In the genomic region with DNA sequence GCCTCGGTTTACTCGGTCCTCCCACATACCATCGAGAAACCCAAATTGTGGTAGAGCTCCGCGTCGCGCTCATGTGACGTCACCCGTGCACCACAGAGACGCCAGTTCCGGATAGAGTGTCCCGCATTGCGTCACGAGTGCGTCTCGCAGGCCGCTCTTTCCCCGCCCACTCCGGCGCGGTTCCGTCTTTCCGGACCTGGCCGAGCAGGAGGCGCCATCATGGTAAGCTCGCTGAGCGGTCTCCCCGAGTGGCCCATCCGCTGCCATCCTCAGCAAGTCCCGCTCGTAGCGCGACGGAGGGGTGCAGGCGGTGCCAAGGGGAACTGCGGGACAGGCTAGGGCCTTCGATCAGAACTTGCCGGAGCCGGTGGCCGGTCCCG, we compare ENCODE assay signal across 8 mouse cellular contexts. TPM values are rescaled to one million over a fixed set of nuclear protein-coding genes. Genes with fewer than 3 reads are reported as not detected.
DNase-seq lines count a peak whose midpoint lies in the region; ATAC-seq and TF ChIP-seq lines count a peak whose summit lies in the region.

TSS of gene Sphk2 (minus strand) at position 85 of the 380 bp plus-strand sequence.

- peak within 1 kb of the TSS; percentile 99 for H3K9ac ChIP-seq in embryonic facial prominence, embryonic 14.5 days (ENCODE audit: low read depth, low read length)
- peak within 1 kb of the TSS; percentile 96 for H3K9ac ChIP-seq in limb, embryonic 14.5 days (ENCODE audit: low read depth, low read length, severe bottlenecking)
- peak within 1 kb of the TSS; percentile 89 for H3K9ac ChIP-seq in midbrain, postnatal 0 days (replicated peaks; ENCODE audit: low read length, poor library complexity, severe bottlenecking)

- peaks cover 46% of the 10 kb centered on the region for H3K36me3 ChIP-seq in embryonic facial prominence, embryonic 14.5 days (ENCODE audit: control insufficient read depth, insufficient read depth, low read length)
- H3K36me3 ChIP-seq in limb, embryonic 14.5 days (ENCODE audit: control insufficient read depth, insufficient read depth, low read length): peaks cover 49% of the 10 kb centered on the region
- peaks cover 26% of the 10 kb centered on the region for H3K36me3 ChIP-seq in midbrain, postnatal 0 days (ENCODE audit: insufficient read depth, low read length)

- peak; percentile 94 for DNase-seq in 3T3-L1 (ENCODE audit: low read depth, low spot score)
- peak; percentile 93 to 96 for DNase-seq in adrenal gland, postnatal 4 days (ENCODE audit: low spot score in 2 of 2)
- DNase-seq in embryonic facial prominence, embryonic 14.5 days (ENCODE audit: low spot score): peak; percentile 99
- peak; percentile 98 for DNase-seq in heart, adult 8-10 months (ENCODE audit: low spot score)
- DNase-seq in kidney, adult 9 months: peak; percentile 99
- DNase-seq in limb, embryonic 14.5 days (ENCODE audit: low spot score): peak; percentile 98
- DNase-seq in midbrain, postnatal 0 days (ENCODE audit: low spot score): peak; percentile 99
- peak; percentile 97 to 99 for DNase-seq in spleen, postnatal 14 days (ENCODE audit: low spot score in 2 of 2)

- TF ChIP-seq POLR2A in limb, embryonic 14.5 days (IDR thresholded peaks at IDR 0.05; ENCODE audit: borderline replicate concordance, extremely low read depth, insufficient read depth, insufficient read length): peak; percentile 96; the same call in 1 of the 2 replicates

- H3K4me3 ChIP-seq in embryonic facial prominence, embryonic 14.5 days (ENCODE audit: low read depth, low read length): peak within 1 kb of the TSS; percentile 79
- H3K4me3 ChIP-seq in limb, embryonic 14.5 days (replicated peaks; ENCODE audit: low read length): peak within 1 kb of the TSS; percentile 77
- peak within 1 kb of the TSS; percentile 58 for H3K4me3 ChIP-seq in midbrain, postnatal 0 days (ENCODE audit: low read depth, low read length)

- no peaks in the 10 kb centered on the region for H3K27me3 ChIP-seq in embryonic facial prominence, embryonic 14.5 days (replicated peaks; ENCODE audit: control insufficient read depth, insufficient read depth, low read length)
- no peaks in the 10 kb centered on the region for H3K27me3 ChIP-seq in limb, embryonic 14.5 days (ENCODE audit: control insufficient read depth, insufficient read depth, low read length)
- no peaks in the 10 kb centered on the region for H3K27me3 ChIP-seq in midbrain, postnatal 0 days (ENCODE audit: insufficient read depth, low read length)

- no peaks in the 10 kb centered on the region for H3K9me3 ChIP-seq in embryonic facial prominence, embryonic 14.5 days (ENCODE audit: control insufficient read depth, low read length)
- H3K9me3 ChIP-seq in limb, embryonic 14.5 days (ENCODE audit: control insufficient read depth, low read length): no peaks in the 10 kb centered on the region
- H3K9me3 ChIP-seq in midbrain, postnatal 0 days (ENCODE audit: low read length): no peaks in the 10 kb centered on the region

- ATAC-seq in embryonic facial prominence, embryonic 14.5 days (ENCODE audit: low read depth): peak; percentile 74
- peak; percentile 84 for ATAC-seq in limb, embryonic 14.5 days (ENCODE audit: low FRiP score, low read depth)
- ATAC-seq in midbrain, postnatal 0 days (ENCODE audit: low FRiP score): peak; percentile 82

- peak within 1 kb of the TSS; percentile 77 for H3K4me2 ChIP-seq in embryonic facial prominence, embryonic 14.5 days (ENCODE audit: low read depth, low read length)
- peak within 1 kb of the TSS; percentile 89 for H3K4me2 ChIP-seq in limb, embryonic 14.5 days (replicated peaks; ENCODE audit: low read depth, low read length, severe bottlenecking)
- H3K4me2 ChIP-seq in midbrain, postnatal 0 days (ENCODE audit: low read depth, low read length, poor library complexity, severe bottlenecking): peak within 1 kb of the TSS; percentile 62

- peaks cover 21% of the 10 kb centered on the region for H3K4me1 ChIP-seq in embryonic facial prominence, embryonic 14.5 days (ENCODE audit: control insufficient read depth, insufficient read depth, low read length)
- H3K4me1 ChIP-seq in limb, embryonic 14.5 days (ENCODE audit: control insufficient read depth, insufficient read depth, low read length): peaks cover 31% of the 10 kb centered on the region
- H3K4me1 ChIP-seq in midbrain, postnatal 0 days (ENCODE audit: insufficient read depth, low read length): peaks cover 9% of the 10 kb centered on the region

- TF ChIP-seq CTCF in midbrain, postnatal 0 days (IDR thresholded peaks at IDR 0.05): peak; percentile 35

- 0% methylated on average over 23 of the region's 41 CpGs for WGBS in embryonic facial prominence, embryonic 14.5 days
- WGBS in limb, embryonic 14.5 days: under 1% methylated on average over 39 of the region's 41 CpGs
- WGBS in midbrain, postnatal 0 days: 0% methylated on average over 41 of the region's 41 CpGs

- peak within 1 kb of the TSS; percentile 91 for H3K27ac ChIP-seq in embryonic facial prominence, embryonic 14.5 days (replicated peaks; ENCODE audit: low read depth, low read length)
- H3K27ac ChIP-seq in limb, embryonic 14.5 days (replicated peaks; ENCODE audit: low read depth, low read length): peak within 1 kb of the TSS; percentile 92
- H3K27ac ChIP-seq in midbrain, postnatal 0 days (ENCODE audit: low read depth, low read length): peak within 1 kb of the TSS; percentile 89

RNA-seq across cellular contexts. Expression of gene Sphk2, which starts in this region (rescaled TPM):
- 10 to 100 TPM; 30.1 to 33.3 TPM for total RNA-seq in adrenal gland, postnatal 4 days (2021)
- 24.0 and 25.6 TPM in 2 replicates for polyA plus RNA-seq in embryonic facial prominence, embryonic 14.5 days (2014; fragmentation: Nextera tagmentation; extraction: Ambion mirVana)
- total RNA-seq in heart, adult 8-10 months (2022): 10 to 100 TPM; 15.3 to 19.3 (median 18.4) TPM
- 36.9 and 48.5 TPM in 2 replicates for polyA plus RNA-seq in limb, embryonic 14.5 days (2012; rRNA removed)
- 27.5 and 29.2 TPM in 2 replicates for polyA plus RNA-seq in limb, embryonic 14.5 days (2014; fragmentation: Nextera tagmentation; extraction: Ambion mirVana)
- total RNA-seq in midbrain, postnatal 0 days (2014; rRNA removed): 22.4 and 23.5 TPM in 2 replicates
- polyA plus RNA-seq in midbrain, postnatal 0 days (2015; fragmentation: Nextera tagmentation; extraction: Ambion mirVana): 15.8 and 18.1 TPM in 2 replicates

Comparison
In these comparisons a context has a peak if more than half of its experiments do, and no peak if none do; other contexts are left out.
1. Peak in every context shown above with its lines: DNase-seq, ATAC-seq, H3K4me3 ChIP-seq and H3K27ac ChIP-seq.